Mouse (Mus musculus): ENCODE data around the gene Gm10272. TPM values are rescaled to one million over a fixed set of nuclear protein-coding genes. Genes with fewer than 3 reads are reported as not detected.

Gm10272 gene
- not detected for polyA plus RNA-seq (2017; shearing (Covaris generic))

GRCm38 (mm10) chr10:77706326-77706725, at the start of gene Gm10272:
TSS of gene Gm10272 (plus strand) at chr10:77706626.

GRCm38 (mm10) chr10:77685895-77686664, 20.3 kb upstream of the Gm10272 start, which contains the start of gene Tspear:
TSS of gene Tspear (plus strand) at chr10:77686569.

GRCm38 (mm10) chr10:77690356-77690807, 16.0 kb upstream of the Gm10272 start, which contains the start of gene Gm19402:
TSS of gene Gm19402 (minus strand) at chr10:77690757.

GRCm38 (mm10) chr10:77697133-77697532, 9.3 kb upstream of the Gm10272 start, which contains the start of gene Gm9508:
TSS of gene Gm9508 (minus strand) at chr10:77697233.

GRCm38 (mm10) chr10:77711157-77711556, 4.7 kb downstream of the Gm10272 start, which contains the start of gene Gm10024:
TSS of gene Gm10024 (plus strand) at chr10:77711457.

GRCm38 (mm10) chr10:77715507-77715906, 9.1 kb downstream of the Gm10272 start, which contains the start of gene Gm10142:
TSS of gene Gm10142 (plus strand) at chr10:77715807.

GRCm38 (mm10) chr10:77720299-77720698, 13.9 kb downstream of the Gm10272 start, which contains the start of gene Krtap12-1:
TSS of gene Krtap12-1 (plus strand) at chr10:77720599.

GRCm38 (mm10) chr10:77726186-77726585, 19.8 kb downstream of the Gm10272 start, which contains the start of gene Gm10100:
TSS of gene Gm10100 (plus strand) at chr10:77726486.

GRCm38 (mm10) chr10:77741924-77742688, 35.7 kb downstream of the Gm10272 start, which contains the start of gene Gm18596:
TSS of gene Gm18596 (minus strand) at chr10:77742638.

GRCm38 (mm10) chr10:77751254-77751653, 44.8 kb downstream of the Gm10272 start, which contains the start of gene Gm9736:
TSS of gene Gm9736 (minus strand) at chr10:77751354.

Other genes starting within 250 kb of the Gm10272 start
- 23.3 TPM for gene Fam207a, start 190.8 kb upstream of the Gm10272 start, polyA plus RNA-seq (2017; shearing (Covaris generic))
- 547 TPM for gene Itgb2, start 176.4 kb upstream of the Gm10272 start, polyA plus RNA-seq (2017; shearing (Covaris generic))
- gene Pttg1ip, start 124.9 kb upstream of the Gm10272 start, polyA plus RNA-seq (2017; shearing (Covaris generic)) = 86.6 TPM
- gene Sumo3, start 100.5 kb upstream of the Gm10272 start, polyA plus RNA-seq (2017; shearing (Covaris generic)) = 103 TPM
- not detected for gene Gm49325, start 100.4 kb upstream of the Gm10272 start, polyA plus RNA-seq (2017; shearing (Covaris generic))
- gene Ube2g2, start 84.4 kb upstream of the Gm10272 start, polyA plus RNA-seq (2017; shearing (Covaris generic)) = 54.5 TPM
- 0.70 TPM for gene Tspear, start 20.1 kb upstream of the Gm10272 start, polyA plus RNA-seq (2017; shearing (Covaris generic))
- gene Gm19402, start 15.9 kb upstream of the Gm10272 start, polyA plus RNA-seq (2017; shearing (Covaris generic)) = not detected
- gene Gm9508, start 9.4 kb upstream of the Gm10272 start, polyA plus RNA-seq (2017; shearing (Covaris generic)) = not detected
- gene Gm10024, start 4.8 kb downstream of the Gm10272 start, polyA plus RNA-seq (2017; shearing (Covaris generic)) = not detected
- not detected for gene Gm10142, start 9.2 kb downstream of the Gm10272 start, polyA plus RNA-seq (2017; shearing (Covaris generic))
- gene Krtap12-1, start 14.0 kb downstream of the Gm10272 start, polyA plus RNA-seq (2017; shearing (Covaris generic)) = not detected
- not detected for gene Gm10100, start 19.9 kb downstream of the Gm10272 start, polyA plus RNA-seq (2017; shearing (Covaris generic))
- gene Gm18596, start 36.0 kb downstream of the Gm10272 start, polyA plus RNA-seq (2017; shearing (Covaris generic)) = not detected
- gene Gm9736, start 44.7 kb downstream of the Gm10272 start, polyA plus RNA-seq (2017; shearing (Covaris generic)) = not detected
- gene Gm3233, start 53.1 kb downstream of the Gm10272 start, polyA plus RNA-seq (2017; shearing (Covaris generic)) = not detected
- not detected for gene Gm3238, start 64.7 kb downstream of the Gm10272 start, polyA plus RNA-seq (2017; shearing (Covaris generic))
- not detected for gene Gm7138, start 70.3 kb downstream of the Gm10272 start, polyA plus RNA-seq (2017; shearing (Covaris generic))
- gene Gm3250, start 75.9 kb downstream of the Gm10272 start, polyA plus RNA-seq (2017; shearing (Covaris generic)) = not detected
- not detected for gene Gm7137, start 81.6 kb downstream of the Gm10272 start, polyA plus RNA-seq (2017; shearing (Covaris generic))
- not detected for gene Gm9639, start 88.5 kb downstream of the Gm10272 start, polyA plus RNA-seq (2017; shearing (Covaris generic))
- gene Gm19668, start 92.5 kb downstream of the Gm10272 start, polyA plus RNA-seq (2017; shearing (Covaris generic)) = not detected
- gene Gm9507, start 105.2 kb downstream of the Gm10272 start, polyA plus RNA-seq (2017; shearing (Covaris generic)) = not detected
- not detected for gene Gm2696, start 108.1 kb downstream of the Gm10272 start, polyA plus RNA-seq (2017; shearing (Covaris generic))
- not detected for gene Krtap10-4, start 120.5 kb downstream of the Gm10272 start, polyA plus RNA-seq (2017; shearing (Covaris generic))
- not detected for gene Krtap10-10, start 129.3 kb downstream of the Gm10272 start, polyA plus RNA-seq (2017; shearing (Covaris generic))
- not detected for gene Gm36176, start 140.2 kb downstream of the Gm10272 start, polyA plus RNA-seq (2017; shearing (Covaris generic))
- gene Gm10318, start 146.2 kb downstream of the Gm10272 start, polyA plus RNA-seq (2017; shearing (Covaris generic)) = not detected
- not detected for gene Gm3285, start 155.3 kb downstream of the Gm10272 start, polyA plus RNA-seq (2017; shearing (Covaris generic))
- not detected for gene Lrrc3, start 195.9 kb downstream of the Gm10272 start, polyA plus RNA-seq (2017; shearing (Covaris generic))

All from effector memory CD4-positive, alpha-beta T cell, adult 5 months (primary cell).